Mouse (Mus musculus): ENCODE results near the gene Gpc6.

Gene Gpc6

GRCm38 (mm10) chr14:117689848-117690247, 764.7 kb downstream of the Gpc6 start:
- DNase-seq (ENCODE audit: extremely low read depth, low read depth): no peak

GRCm38 (mm10) chr14:117695565-117695964, 770.5 kb downstream of the Gpc6 start:
- DNase-seq (ENCODE audit: extremely low read depth, low read depth): no peak

- DNase-seq (ENCODE audit: extremely low read depth, low read depth): no peak
These were observed 775.7 kb downstream of the Gpc6 start for GRCm38 (mm10) chr14:117700670-117701280.

GRCm38 (mm10) chr14:117708817-117709216, 783.7 kb downstream of the Gpc6 start:
- no peak for DNase-seq (ENCODE audit: extremely low read depth, low read depth)

- DNase-seq (ENCODE audit: extremely low read depth, low read depth): no peak
These were observed 785.4 kb downstream of the Gpc6 start for GRCm38 (mm10) chr14:117710463-117710911.

GRCm38 (mm10) chr14:117712311-117712710, 787.2 kb downstream of the Gpc6 start:
- DNase-seq (ENCODE audit: extremely low read depth, low read depth): no peak

- no peak for DNase-seq (ENCODE audit: extremely low read depth, low read depth)
These were observed 789.0 kb downstream of the Gpc6 start for GRCm38 (mm10) chr14:117714165-117714564.

GRCm38 (mm10) chr14:117716305-117716704, 791.2 kb downstream of the Gpc6 start:
- no peak for DNase-seq (ENCODE audit: extremely low read depth, low read depth)

- DNase-seq (ENCODE audit: extremely low read depth, low read depth): no peak
These were observed 803.6 kb downstream of the Gpc6 start for GRCm38 (mm10) chr14:117728741-117729140.

GRCm38 (mm10) chr14:117755231-117755630, 830.1 kb downstream of the Gpc6 start:
- DNase-seq (ENCODE audit: extremely low read depth, low read depth): no peak

GRCm38 (mm10) chr14:117756505-117756904, 831.4 kb downstream of the Gpc6 start:
- no peak for DNase-seq (ENCODE audit: extremely low read depth, low read depth)

- DNase-seq (ENCODE audit: extremely low read depth, low read depth): no peak
These were observed 832.8 kb downstream of the Gpc6 start for GRCm38 (mm10) chr14:117757790-117758358.

GRCm38 (mm10) chr14:117760830-117761517, 835.9 kb downstream of the Gpc6 start:
- DNase-seq (ENCODE audit: extremely low read depth, low read depth): no peak

GRCm38 (mm10) chr14:117762934-117763333, 837.8 kb downstream of the Gpc6 start:
- no peak for DNase-seq (ENCODE audit: extremely low read depth, low read depth)

- DNase-seq (ENCODE audit: extremely low read depth, low read depth): no peak
These were observed 842.7 kb downstream of the Gpc6 start for GRCm38 (mm10) chr14:117767861-117768260.

- DNase-seq (ENCODE audit: extremely low read depth, low read depth): no peak
These were observed 843.6 kb downstream of the Gpc6 start for GRCm38 (mm10) chr14:117768697-117769096.

- DNase-seq (ENCODE audit: extremely low read depth, low read depth): no peak
These were observed 848.3 kb downstream of the Gpc6 start for GRCm38 (mm10) chr14:117773373-117773772.

- no peak for DNase-seq (ENCODE audit: extremely low read depth, low read depth)
These were observed 852.9 kb downstream of the Gpc6 start for GRCm38 (mm10) chr14:117777866-117778500.

- no peak for DNase-seq (ENCODE audit: extremely low read depth, low read depth)
These were observed 853.7 kb downstream of the Gpc6 start for GRCm38 (mm10) chr14:117778538-117779413.

- no peak for DNase-seq (ENCODE audit: extremely low read depth, low read depth)
These were observed 856.6 kb downstream of the Gpc6 start for GRCm38 (mm10) chr14:117781724-117782123.

GRCm38 (mm10) chr14:117783671-117784262, 858.7 kb downstream of the Gpc6 start:
- no peak for DNase-seq (ENCODE audit: extremely low read depth, low read depth)

Data from MEL-GATA-1-ER (cell line).